Mouse (Mus musculus): ENCODE results near the gene Usp5.

DNA sequence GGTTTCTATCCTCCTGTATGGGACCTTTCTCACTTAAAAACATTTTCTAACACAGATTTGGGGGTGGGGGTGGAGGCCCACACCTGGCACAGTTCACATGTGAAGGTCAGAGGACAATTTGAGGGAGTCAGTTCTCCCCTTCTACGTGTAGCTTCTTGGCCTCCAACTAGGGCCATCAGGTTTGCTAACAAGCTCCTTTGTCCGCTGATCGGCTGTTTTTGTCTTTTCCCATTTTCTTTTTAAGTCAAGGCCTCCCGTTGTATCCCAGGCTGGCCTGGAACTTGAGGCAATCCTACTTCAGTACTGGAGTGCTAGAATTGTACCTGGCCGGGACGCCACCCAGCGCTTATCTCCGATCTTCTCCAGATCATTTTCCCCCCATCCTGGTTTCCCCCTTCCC, 2.4 kb upstream of the Usp5 start:
- no peak for TF ChIP-seq CTCF (IDR thresholded peaks at IDR 0.05; ENCODE audit: low read depth, low read length)
- no peak for TF ChIP-seq POLR2A (IDR thresholded peaks at IDR 0.05; ENCODE audit: extremely low read depth, insufficient read depth, low read length)
